Mouse (Mus musculus) layer of hippocampus, adult 18-20 months (tissue): ENCODE measurements around the gene Spam1. TPM values are rescaled to one million over a fixed set of nuclear protein-coding genes. Genes with fewer than 3 reads are reported as not detected.

Source experiments
- DNase-seq, 2 experiments: peaks; one replicate each; pipeline ENCODE4 v3.0.0; 2022; ENCODE audit warnings: low spot score in 2 of 2
- long read RNA-seq: library from polyadenylated mRNA; stranded (forward); transcript quantifications from one replicate; pipeline ENCODE4 v2.0.0, GENCODE M21; 2021
- total RNA-seq, 2 experiments: library from RNA; stranded (reverse); gene quantifications; 2 replicates each; pipeline ENCODE4 v1.2.3; 2021

Gene Spam1
- not detected for total RNA-seq
- long read RNA-seq = 0 reads

DNA sequence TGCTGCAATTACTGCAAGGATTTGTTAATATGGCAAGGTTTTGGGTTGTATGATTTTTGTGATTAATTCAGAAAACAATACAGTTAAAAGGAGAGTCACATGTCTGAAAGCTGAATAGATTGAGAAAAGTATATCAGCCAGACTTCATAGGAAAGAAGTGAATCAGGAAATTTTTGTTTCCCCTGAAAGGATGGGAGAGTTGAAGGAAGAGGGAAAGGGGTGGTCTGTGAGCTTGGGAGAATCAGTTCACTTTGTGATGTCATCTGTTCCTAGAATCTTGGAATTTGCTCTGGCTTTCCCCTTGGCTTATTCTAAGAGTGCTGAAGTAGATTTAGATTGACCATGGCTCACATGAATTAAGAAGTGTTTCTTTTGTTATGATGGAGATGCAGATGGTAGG is at the start of gene Spam1:
Gene Spam1 (plus strand): TSS at position 301 of the 400 bp plus-strand sequence.
- no peak for DNase-seq

DNA sequence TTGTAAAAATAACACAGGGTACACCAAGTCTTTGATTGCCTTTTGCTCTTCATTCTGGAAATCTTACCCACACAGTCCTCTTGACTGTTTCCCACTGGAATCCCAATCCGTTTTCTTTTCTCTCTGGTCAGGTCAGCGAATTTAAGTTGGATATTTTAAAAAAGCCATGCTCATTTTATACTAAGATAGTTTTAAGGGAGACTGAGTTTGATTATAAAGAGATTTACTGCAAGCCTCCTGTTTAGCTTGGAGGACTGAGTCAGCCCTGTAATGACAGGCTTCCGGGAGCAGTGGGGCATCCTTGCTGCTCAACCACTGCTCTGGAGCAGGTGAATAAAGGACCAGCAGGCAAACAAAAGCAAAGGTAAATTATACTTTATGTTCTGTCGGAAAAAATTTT is 43.0 kb upstream of the Spam1 start, which contains the start of gene Hyal4:
Gene Hyal4 (plus strand): TSS at position 301 of the 400 bp plus-strand sequence.
- no peak for DNase-seq

DNA sequence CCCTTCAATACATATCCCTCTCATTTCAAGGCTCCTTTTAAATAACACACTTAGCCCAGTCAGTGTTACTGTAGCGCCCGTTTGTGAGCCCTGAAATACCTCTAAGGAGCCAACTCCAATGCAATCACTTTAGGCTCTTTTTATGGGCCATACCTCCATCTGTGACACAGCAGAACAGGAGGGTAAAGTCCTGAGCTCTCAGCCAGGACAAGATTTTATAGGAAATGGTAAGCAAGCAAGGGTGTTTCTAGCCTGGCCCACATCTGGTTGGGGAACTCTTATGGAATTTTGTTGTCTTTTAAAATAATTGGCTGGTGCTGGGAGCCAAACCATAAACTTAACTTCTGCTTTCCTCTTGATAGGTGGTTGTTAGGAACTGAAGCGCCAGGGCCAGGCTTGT is 31.7 kb upstream of the Spam1 start:
- no peak for DNase-seq

DNA sequence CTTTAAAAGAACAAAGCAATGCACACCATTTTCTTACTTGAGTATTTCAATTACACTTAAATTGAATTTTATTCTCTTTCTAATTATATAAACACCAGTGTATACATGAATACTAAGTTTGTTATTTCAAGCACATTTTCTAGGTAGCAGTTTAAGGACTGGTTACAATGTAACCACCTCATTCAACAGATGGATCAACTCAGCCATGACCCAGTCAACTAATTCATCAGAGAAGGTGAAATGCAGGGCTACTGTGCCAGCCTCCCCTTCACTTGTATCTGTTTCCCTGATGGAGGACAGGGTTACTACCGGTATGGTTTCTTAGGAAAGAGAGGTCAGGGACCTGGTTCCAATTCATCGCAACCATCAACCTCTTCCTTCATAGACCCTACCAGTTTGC is 24.7 kb upstream of the Spam1 start:
- no peak for DNase-seq

DNA sequence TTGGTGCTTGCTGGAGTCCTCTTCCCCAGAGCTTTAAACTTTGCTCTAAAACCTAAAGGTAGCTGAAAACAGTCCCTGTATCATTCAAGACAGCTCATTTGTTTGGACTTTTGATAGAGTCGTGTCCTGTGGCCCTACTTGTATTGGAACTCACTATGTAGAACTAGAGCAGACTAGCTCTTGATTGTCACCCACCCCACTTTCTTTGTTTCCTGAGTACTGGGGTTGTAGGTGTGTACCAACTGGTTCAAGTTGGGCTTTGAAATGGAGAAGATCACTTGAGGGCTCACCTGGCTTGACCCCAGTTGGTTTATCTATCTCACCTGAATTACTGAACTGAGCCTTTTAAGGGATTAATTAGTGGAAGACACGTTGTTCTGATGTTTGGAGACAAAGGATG is 11.8 kb upstream of the Spam1 start:
- no peak for DNase-seq

DNA sequence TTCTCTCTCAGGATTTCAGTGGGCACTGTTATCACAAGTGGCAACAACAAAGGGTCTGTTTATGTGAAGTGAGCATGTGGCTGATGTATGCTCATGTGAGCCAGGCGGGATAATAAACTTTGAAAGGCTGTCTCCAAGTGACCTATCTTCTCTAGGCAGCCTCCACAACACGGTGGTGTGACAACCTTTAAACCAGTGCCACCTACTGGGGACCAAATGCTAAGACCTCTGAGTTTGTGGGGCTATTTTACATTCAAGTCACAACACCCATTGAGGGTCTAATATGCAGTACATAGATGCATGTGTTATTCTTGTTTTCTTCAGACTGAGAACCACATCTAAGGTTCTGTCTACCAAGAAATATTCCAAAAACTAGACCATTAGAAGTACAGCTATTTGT is 31.1 kb downstream of the Spam1 start:
- peak in 1 of 2 experiments; percentile 1 for DNase-seq

Other genes with a start within 250 kb of the Spam1 start
- gene Lmod2, start 193.4 kb upstream of the Spam1 start, total RNA-seq = not detected
- gene Wasl, start 126.2 kb upstream of the Spam1 start, total RNA-seq = 100 to 1,000 TPM; 144 to 162 TPM
- not detected for gene Hyal6, start 57.9 kb upstream of the Spam1 start, total RNA-seq
- gene Hyal4, start 42.9 kb upstream of the Spam1 start, total RNA-seq = not detected
- gene Hyal5, start 66.8 kb downstream of the Spam1 start, total RNA-seq = not detected
- 10 to 100 TPM; 48.4 to 49.6 TPM for gene Tmem229a, start 165.1 kb downstream of the Spam1 start, total RNA-seq